Mouse (Mus musculus) lung, adult 2 months (tissue): ENCODE results near the gene Nrip3. TPM values are rescaled to one million over a fixed set of nuclear protein-coding genes. Genes with fewer than 3 reads are reported as not detected.

ENCODE experiments used
- DNase-seq: peaks from one replicate; pipeline ENCODE4 v3.0.0; 2022
- H3K4me1 ChIP-seq: fragments of 200-500 bp; 2 replicates; pipeline ENCODE4 v1.6.1; 2011; ENCODE audit warnings: low read length; ENCODE audit not compliant: control insufficient read depth, insufficient read depth
- H3K4me3 ChIP-seq: fragments of 200-500 bp; replicated peaks from 2 replicates; pipeline ENCODE3; 2011; ENCODE audit warnings: low read depth, mild to moderate bottlenecking, control low read depth, low read length; ENCODE audit errors: extremely low read depth
- CTCF ChIP-seq: fragments of 200-500 bp; IDR thresholded peaks from 2 replicates; pipeline ENCODE4 v1.5.1; 2011; ENCODE audit warnings: mild to moderate bottlenecking, low read length, control low read depth; ENCODE audit not compliant: insufficient read depth
- POLR2A ChIP-seq: fragments of 200-500 bp; IDR thresholded peaks from 2 replicates; pipeline ENCODE4 v1.6.1; 2011; ENCODE audit warnings: low read depth, mild to moderate bottlenecking, control low read depth, low read length, borderline replicate concordance; ENCODE audit errors: extremely low read depth
- WGBS: fragments of 180-500 bp; shearing (Covaris S2); methylation state at CpG from one replicate; pipeline ENCODE4 v1.1.7; 2018; 5-methylcytosine and 5-hydroxymethylcytosine counted together
- polyA plus RNA-seq: library from polyadenylated mRNA; depleted of rRNA; stranded (reverse); fragments of >200 nt; gene quantifications from 2 replicates; pipeline ENCODE4 v1.2.3, GENCODE M21; 2012

The Nrip3 gene
- polyA plus RNA-seq, 1 experiment = 0.05 TPM

DNA sequence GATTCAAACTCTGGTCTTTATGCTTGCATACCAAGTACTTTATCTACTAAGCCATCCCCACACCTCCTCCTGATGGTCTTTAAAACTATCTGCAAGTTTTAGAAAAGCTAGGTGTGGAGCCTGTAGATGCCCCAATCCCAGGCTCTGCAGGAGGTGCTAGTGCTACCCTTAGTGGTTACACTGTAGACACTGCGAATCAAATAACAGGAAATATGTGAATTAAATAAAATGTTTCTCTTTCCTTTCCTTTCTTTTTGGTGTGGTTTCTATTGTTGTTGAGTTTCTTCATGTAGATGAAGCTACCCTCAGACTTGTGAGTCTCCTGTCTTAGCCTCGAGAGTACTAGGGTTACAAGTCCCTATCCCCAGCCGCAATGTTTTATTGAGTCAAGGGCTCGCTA is 40.1 kb downstream of the Nrip3 start:
- peaks cover 3% of the 10 kb centered on the region; the same call in 1 of the 2 replicates for H3K4me1 ChIP-seq
- no peak overlapping the region for H3K4me3 ChIP-seq
- TF ChIP-seq POLR2A (no peak), CTCF (no peak)
- 81% methylated on average over 4 of the region's 4 CpGs for WGBS
- DNase-seq = no peak

DNA sequence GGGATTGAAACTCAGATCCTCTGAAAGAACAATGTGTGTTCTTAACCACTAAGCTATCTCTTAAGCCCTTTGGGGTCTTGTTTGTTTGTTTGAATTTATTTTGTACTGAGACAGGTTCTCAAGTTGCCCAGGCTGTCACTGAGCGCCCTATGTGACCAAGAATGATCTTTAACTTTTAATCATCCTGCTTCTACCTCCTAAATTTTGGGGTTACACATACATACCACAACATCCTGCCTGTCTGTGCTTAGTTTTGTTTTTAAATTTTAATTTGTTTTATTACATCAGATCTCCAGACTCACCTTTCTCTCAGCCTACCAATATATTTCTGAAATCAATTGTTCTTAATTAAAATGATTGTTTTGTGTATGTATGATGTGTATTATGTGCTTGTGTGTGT is 40.8 kb downstream of the Nrip3 start:
- no peak overlapping the region for H3K4me3 ChIP-seq
- no peak for DNase-seq
- peaks cover 3% of the 10 kb centered on the region; the same call in 1 of the 2 replicates for H3K4me1 ChIP-seq
- no peak for TF ChIP-seq POLR2A
- no peak for TF ChIP-seq CTCF
- 89% methylated on average over 1 of the region's 1 CpGs for WGBS

DNA sequence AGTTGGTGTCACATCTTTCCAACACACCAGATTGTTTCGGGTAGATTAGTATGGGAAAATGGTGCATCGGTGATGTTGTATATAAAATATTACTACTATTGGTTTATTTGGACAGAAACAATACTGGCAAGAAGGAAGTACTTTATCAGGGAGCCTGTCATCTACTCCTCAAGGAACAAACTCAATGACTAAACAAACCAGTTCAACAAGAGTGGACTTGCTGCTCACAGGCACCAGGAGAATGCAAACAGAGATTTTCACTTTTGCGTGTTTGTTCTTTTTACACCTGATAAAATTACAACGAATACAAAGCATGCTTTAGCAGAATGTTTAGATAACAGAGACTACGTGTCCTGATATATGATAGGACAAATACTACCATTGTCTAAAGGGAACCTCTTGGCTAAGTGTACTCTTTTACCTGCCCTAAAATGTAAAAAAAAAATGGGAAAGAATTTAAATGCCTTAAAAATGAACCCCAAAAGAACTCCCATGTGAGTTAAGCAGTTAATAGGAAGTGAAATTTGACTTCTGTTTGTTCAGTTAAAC is 41.9 kb downstream of the Nrip3 start:
- no peak for DNase-seq
- TF ChIP-seq POLR2A (no peak), CTCF (no peak)
- WGBS = 32% methylated on average over 5 of the region's 5 CpGs

GRCm38 (mm10) chr7:109734806-109735205 is 47.0 kb downstream of the Nrip3 start:
- TF ChIP-seq CTCF = no peak
- TF ChIP-seq POLR2A = no peak
- WGBS = 66% methylated on average over 4 of the region's 4 CpGs
- no peaks in the 10 kb centered on the region; the same call in 1 of the 2 replicates for H3K4me1 ChIP-seq
- DNase-seq = no peak
- H3K4me3 ChIP-seq = no peak overlapping the region

More for the DNA sequence above, 41.9 kb downstream of the Nrip3 start:
- peaks cover 3% of the 10 kb centered on the region; the same call in 1 of the 2 replicates for H3K4me1 ChIP-seq
- no peak overlapping the region for H3K4me3 ChIP-seq

GRCm38 (mm10) chr7:109731626-109732025 is 50.2 kb downstream of the Nrip3 start, which contains the start of gene Ascl3:
Gene Ascl3 (minus strand): TSS chr7:109731726.
- WGBS = 84% methylated on average over 5 of the region's 5 CpGs
- H3K4me3 ChIP-seq = no peak within 1 kb of the TSS
- H3K4me1 ChIP-seq = peaks cover 6% of the 10 kb centered on the region; the same call in 1 of the 2 replicates
- DNase-seq = no peak
- TF ChIP-seq CTCF = no peak
- no peak for TF ChIP-seq POLR2A

DNA sequence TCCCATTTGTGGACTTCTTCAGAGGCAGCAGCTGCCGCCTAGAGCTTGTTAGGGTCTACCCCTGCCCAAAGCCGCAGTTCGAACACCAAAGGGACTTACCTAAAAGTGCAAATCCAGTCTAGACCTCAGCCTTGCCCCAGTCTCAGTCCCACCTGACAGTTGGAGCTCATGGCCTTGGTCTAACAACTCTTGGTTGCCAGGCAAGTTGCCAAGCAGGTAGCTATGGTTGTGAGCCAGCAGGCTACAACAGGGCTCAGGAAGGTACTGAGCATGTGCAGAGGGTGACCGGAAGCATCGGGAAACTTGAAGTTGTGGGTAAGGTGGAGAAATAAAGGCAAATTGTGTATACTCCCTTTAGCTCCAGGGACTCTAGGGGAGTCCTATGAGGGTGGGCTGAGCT is 58.1 kb downstream of the Nrip3 start, which contains the start of gene BC051019:
Gene BC051019 (minus strand): TSS at position 154 of the 400 bp plus-strand sequence.
- TF ChIP-seq POLR2A (0 out of 2 replicates have a peak, but pooled peaks have one; percentile 15), CTCF (no peak)
- no peak for DNase-seq
- H3K4me3 ChIP-seq = peak within 1 kb of the TSS; percentile 28
- WGBS = 90% methylated on average over 5 of the region's 5 CpGs
- no peaks in the 10 kb centered on the region for H3K4me1 ChIP-seq

- no peak for TF ChIP-seq POLR2A
- TF ChIP-seq CTCF = no peak
- WGBS = 89% methylated on average over 8 of the region's 8 CpGs
- Histone ChIP-seq H3K4me1 (no peaks in the 10 kb centered on the region), H3K4me3 (peak overlapping the region; percentile 28)
- DNase-seq = no peak
These were observed 58.7 kb downstream of the Nrip3 start for GRCm38 (mm10) chr7:109723114-109723513.

DNA sequence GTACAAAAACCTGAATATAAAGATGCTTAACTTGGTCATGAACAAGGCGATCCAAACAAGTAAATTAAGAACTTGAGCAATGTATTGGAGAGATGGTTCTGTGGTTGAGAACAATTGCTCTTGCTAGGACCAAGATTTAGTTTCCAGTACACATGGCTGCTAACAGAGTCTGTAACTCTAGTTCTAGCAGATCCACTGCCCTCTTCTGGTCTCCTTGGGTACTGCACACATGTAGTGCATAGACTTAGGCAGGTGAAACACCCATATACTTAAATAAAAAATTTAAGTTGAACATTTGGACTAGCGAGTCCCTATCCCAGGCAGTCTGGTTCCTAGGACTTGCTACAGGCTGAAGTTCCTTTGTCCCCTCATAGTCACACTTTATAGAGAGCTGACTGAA is 59.2 kb downstream of the Nrip3 start:
- TF ChIP-seq CTCF (no peak), POLR2A (no peak)
- 97% methylated on average over 2 of the region's 2 CpGs for WGBS
- no peak for DNase-seq
- no peaks in the 10 kb centered on the region for H3K4me1 ChIP-seq
- no peak overlapping the region for H3K4me3 ChIP-seq

- DNase-seq = no peak
- TF ChIP-seq CTCF (peak; percentile 2; the same call in 1 of the 2 replicates), POLR2A (no peak)
These were observed 62.5 kb downstream of the Nrip3 start for GRCm38 (mm10) chr7:109719286-109719685.

GRCm38 (mm10) chr7:109713434-109713982 is 68.3 kb downstream of the Nrip3 start:
- no peak for DNase-seq
- no peak overlapping the region for H3K4me3 ChIP-seq
- 0 out of 2 replicates have a peak, but pooled peaks cover under 1% of the 10 kb centered on the region for H3K4me1 ChIP-seq
- WGBS = 88% methylated on average over 2 of the region's 2 CpGs
- TF ChIP-seq POLR2A = no peak
- no peak for TF ChIP-seq CTCF

More at GRCm38 (mm10) chr7:109719286-109719685, 62.5 kb downstream of the Nrip3 start:
- Histone ChIP-seq H3K4me3 (no peak overlapping the region), H3K4me1 (no peaks in the 10 kb centered on the region)
- WGBS = 56% methylated on average over 9 of the region's 9 CpGs
